Mouse (Mus musculus) heart, adult 9 months (tissue): Measurements from ENCODE around the gene Taf15.
"Not testable (repeated sequence)": the region's sequence is repeated elsewhere in the genome, so short reads cannot be mapped to it uniquely, and the experiment has no call there.

Experiments
- DNase-seq, 2 experiments: peaks; one replicate each; pipeline ENCODE4 v3.0.0; 2022; ENCODE audit warnings: low spot score in 2 of 2

Taf15 gene

DNA sequence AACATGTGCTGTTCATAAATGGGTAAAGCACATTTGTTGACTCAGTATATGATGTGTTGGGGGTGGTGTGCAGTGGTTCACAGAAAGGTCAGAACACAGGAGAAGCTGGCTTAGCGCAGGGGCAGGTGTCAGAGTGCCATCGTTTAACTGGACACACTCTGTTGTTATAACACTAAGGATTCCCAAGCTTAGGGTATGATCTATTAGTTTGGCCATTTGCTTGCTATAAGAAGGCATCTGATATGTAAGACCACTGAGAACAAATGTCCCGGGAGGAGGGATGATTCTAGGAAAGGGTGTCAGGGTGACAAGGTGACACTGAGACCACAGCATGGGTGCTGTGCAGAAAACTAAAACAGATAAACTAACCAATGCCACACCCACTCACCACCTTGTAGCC, 63.9 kb downstream of the Taf15 start:
- DNase-seq, result no peak

DNA sequence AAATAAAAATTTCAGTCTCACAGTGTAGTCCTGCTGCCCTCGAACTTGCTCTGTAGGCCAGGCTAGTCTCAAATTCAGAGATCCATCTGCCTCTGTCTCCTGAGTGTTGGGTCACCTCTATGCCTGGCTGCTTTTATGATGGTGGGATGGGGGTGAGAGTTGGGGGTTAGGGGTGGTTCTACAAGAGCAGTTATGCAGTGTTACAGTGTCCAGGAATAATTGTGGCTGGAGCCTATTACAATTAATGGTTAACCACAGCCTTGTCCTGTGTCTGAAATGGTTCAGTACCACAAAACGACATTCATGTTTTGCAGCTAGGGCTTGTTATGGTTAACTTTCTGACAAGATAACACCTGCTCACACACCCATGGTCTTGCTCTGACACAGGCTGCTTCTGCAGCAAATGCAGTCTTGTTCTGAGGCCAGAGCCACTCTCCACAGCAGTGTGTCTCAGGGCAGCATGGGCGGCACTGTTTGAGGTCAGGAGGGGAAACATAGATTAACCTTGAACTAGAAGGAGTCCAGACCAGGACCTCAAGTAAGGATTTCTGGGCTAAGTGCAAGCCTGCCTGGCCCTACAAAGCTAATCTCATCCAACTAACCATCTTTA, 65.9 kb downstream of the Taf15 start:
- no peak for DNase-seq

DNA sequence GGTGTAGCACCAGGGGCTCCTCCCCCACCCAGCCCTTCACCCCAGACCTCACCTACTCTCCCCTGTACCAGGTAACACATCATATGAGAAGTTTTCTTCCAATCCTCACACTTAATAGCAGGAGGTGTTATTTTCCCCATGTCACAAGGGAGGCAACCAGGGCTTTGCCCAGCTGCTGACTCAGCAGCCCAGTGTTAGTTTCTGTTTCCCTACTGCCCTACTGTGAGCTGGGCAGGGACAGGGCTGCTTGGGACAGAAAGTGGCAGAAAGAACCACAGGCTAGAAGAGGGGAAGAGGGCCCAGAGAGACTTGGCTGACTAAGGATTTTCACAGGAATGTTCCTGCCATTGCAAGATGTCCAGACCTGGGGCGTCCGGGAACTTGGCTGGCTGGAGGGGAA, 68.0 kb downstream of the Taf15 start:
- DNase-seq, result no peak

DNA sequence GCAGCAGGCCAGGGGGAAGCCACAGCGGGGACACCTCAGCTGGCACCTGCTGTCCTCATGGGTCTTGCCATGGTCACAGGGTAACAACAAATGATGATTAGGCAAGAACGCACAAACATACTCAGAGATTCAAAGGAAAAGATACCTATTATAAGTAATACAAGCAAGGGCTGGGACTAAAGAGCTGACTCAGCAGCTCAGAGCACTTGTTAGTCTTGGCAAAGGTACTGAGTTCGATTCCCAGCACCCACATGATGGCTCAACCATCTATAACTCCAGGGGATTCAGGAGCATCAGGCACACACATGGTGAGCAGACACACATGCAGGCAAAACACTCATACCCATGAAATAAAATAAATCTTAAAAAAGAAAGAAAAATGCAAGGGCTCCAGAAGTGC, 68.5 kb downstream of the Taf15 start:
- no peak for DNase-seq

DNA sequence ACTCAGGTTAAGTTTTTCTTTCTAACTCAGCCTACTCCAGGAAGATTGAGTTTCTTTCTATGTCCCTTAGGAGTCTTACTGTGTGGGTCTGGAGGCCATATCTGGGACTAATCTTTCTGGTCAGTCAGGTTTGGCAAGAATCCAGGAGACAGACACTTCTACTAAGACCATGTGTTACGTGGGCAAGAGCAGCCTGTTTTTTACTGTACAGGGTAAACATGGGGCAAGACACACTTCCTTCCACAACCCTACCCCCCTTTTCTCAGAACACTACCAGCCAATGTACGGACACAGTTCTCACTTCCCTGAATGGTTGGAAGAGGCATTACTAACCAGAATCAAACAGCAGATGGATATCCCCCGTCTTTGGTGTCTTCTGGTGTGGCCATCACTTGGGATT, 71.3 kb downstream of the Taf15 start:
- no peak for DNase-seq

DNA sequence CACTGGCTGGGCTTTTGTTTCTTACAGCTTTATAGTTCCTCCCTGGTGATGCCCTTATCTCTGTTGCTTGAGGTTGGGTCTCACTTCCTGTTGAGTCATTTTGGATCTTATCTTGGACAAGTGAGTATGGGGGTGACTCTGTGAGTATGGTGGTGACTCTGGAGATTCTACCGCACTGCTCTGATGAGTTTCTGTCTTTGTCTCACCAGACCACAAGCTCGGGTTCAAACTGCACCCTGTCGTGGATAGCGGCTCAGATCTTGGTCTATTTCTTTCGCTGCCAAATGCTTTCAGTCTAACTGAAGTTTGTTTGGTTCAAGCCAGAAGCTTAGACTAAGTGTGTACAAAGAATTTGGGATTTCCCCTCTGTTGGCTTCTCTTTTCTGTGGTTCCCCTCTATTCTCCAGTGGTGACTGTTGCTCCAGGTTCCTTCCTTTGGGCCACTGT, 77.3 kb downstream of the Taf15 start:
- no peak for DNase-seq

DNA sequence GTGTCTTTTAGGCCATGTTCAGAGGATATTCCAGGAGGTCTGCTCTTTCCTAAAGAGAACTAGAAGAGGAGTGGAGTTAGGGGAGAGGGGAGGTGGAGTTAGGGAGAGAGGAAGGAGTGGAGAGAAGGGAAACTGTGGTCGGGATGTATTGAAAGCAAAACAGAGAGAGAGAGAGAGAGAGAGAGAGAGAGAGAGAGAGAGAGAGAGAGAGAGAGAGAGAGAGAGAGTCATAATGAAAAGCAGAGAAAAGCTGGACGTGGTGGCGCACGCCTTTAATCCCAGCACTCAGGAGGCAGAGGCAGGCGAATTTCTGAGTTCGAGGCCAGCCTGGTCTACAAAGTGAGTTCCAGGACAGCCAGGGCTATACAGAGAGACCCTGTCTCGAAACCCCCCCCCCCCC, 78.2 kb downstream of the Taf15 start:
- not testable (repeated sequence) for DNase-seq

DNA sequence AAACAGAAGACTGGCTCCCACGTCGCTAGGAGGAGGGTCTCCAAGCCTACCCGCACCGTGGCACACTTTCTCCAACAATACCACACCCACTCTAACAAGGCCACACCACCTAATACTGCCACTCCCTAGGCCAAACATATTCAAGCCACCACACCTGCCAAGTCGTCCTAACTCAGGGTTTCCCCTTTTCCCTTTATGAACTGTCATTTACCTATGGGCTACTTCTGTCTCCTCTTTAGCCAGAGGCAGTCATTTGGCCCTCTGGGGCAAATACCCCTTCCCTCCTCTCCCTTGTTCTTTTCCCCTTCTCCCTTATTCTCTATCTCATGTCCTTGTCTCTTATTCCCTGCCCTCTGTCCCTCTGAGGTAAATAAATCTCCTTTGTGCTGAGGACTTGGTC, 78.8 kb downstream of the Taf15 start:
- no peak for DNase-seq
